Mouse (Mus musculus) limb, embryonic 15.5 days (tissue): ENCODE results near the gene Ccdc162. TPM values are rescaled to one million over a fixed set of nuclear protein-coding genes. Genes with fewer than 3 reads are reported as not detected.

ENCODE experiments used
- ATAC-seq: fragments of 200-750 bp; cut with Nextera tagmentation; 2 replicates; pipeline ENCODE4 v1.8.0; 2017; ENCODE audit warnings: low read depth, moderate TSS enrichment; ENCODE audit not compliant: insufficient number of reproducible peaks, low FRiP score, low TSS enrichment
- H3K27ac ChIP-seq: fragments of 300-500 bp; sonication (generic); 2 replicates; pipeline ENCODE4 v1.5.1; 2015; ENCODE audit warnings: moderate library complexity, mild to moderate bottlenecking, inconsistent platforms
- H3K27me3 ChIP-seq: fragments of 300-500 bp; sonication (generic); 2 replicates; pipeline ENCODE4 v1.6.1; 2015; ENCODE audit warnings: inconsistent platforms
- H3K36me3 ChIP-seq: fragments of 300-500 bp; sonication (generic); 2 replicates; pipeline ENCODE4 v1.6.1; 2015; ENCODE audit warnings: inconsistent platforms
- H3K4me1 ChIP-seq: fragments of 300-500 bp; sonication (generic); 2 replicates; pipeline ENCODE4 v1.6.1; 2015; ENCODE audit warnings: inconsistent platforms
- H3K4me2 ChIP-seq: fragments of 300-500 bp; sonication (generic); 2 replicates; pipeline ENCODE4 v1.6.1; 2015; ENCODE audit warnings: mild to moderate bottlenecking, inconsistent platforms
- H3K4me3 ChIP-seq: fragments of 300-500 bp; sonication (generic); 2 replicates; pipeline ENCODE4 v1.5.1; 2015; ENCODE audit warnings: mild to moderate bottlenecking, inconsistent platforms
- H3K9ac ChIP-seq: fragments of 300-500 bp; sonication (generic); 2 replicates; pipeline ENCODE4 v1.6.1; 2015; ENCODE audit warnings: inconsistent platforms
- H3K9me3 ChIP-seq: fragments of 300-500 bp; sonication (generic); 2 replicates; pipeline ENCODE4 v1.6.1; 2016; ENCODE audit warnings: inconsistent platforms
- WGBS: fragments of 180-500 bp; shearing (Covaris S2); methylation state at CpG from one replicate; pipeline ENCODE4 v1.1.7; 2015; 5-methylcytosine and 5-hydroxymethylcytosine counted together
- microRNA-seq: library from miRNA; unstranded; fragments of <30 nt; microRNA quantifications from one replicate; pipeline ENCODE4, GENCODE M21; 2016
- polyA plus RNA-seq: library from polyadenylated mRNA; unstranded; fragments of >200 nt; fragmentation: Nextera tagmentation; extraction: Ambion mirVana; gene quantifications from 2 replicates; pipeline ENCODE4 v1.2.1, GENCODE M21; 2015

Gene Ccdc162
- polyA plus RNA-seq, 1 experiment from 2014 or later, result 1.3 TPM

GRCm38 (mm10) chr10:41489708-41490517 is 226.5 kb downstream of the Ccdc162 start, which contains the start of the genes Smpd2 and Ppil6:
Smpd2 (minus strand) TSS chr10:41490369.
Ppil6 (plus strand) TSS chr10:41490439.
- peaks cover 32% of the 10 kb centered on the region for H3K36me3 ChIP-seq
- WGBS, result under 1% methylated on average over 50 of the region's 50 CpGs
- H3K9ac ChIP-seq, result peak within 1 kb of the TSS; percentile 66
- H3K4me3 ChIP-seq, result peak within 1 kb of the TSS; percentile 68
- H3K9me3 ChIP-seq, result no peaks in the 10 kb centered on the region
- H3K27me3 ChIP-seq, result no peaks in the 10 kb centered on the region
- H3K4me1 ChIP-seq, result peaks cover 27% of the 10 kb centered on the region
- peak within 1 kb of the TSS; percentile 100 for H3K4me2 ChIP-seq
- peak; percentile 89 for ATAC-seq
- H3K27ac ChIP-seq, result peak within 1 kb of the TSS; percentile 87

- Histone ChIP-seq H3K4me1 (peaks cover 27% of the 10 kb centered on the region), H3K36me3 (peaks cover 39% of the 10 kb centered on the region), H3K9me3 (no peaks in the 10 kb centered on the region), H3K4me3 (peak overlapping the region; percentile 68), H3K4me2 (peak overlapping the region; percentile 100), H3K9ac (peak overlapping the region; percentile 66), H3K27me3 (no peaks in the 10 kb centered on the region), H3K27ac (peak overlapping the region; percentile 87; the same call in 1 of the 2 replicates)
- WGBS, result 23% methylated on average over 8 of the region's 8 CpGs
- no peak for ATAC-seq
These were observed 227.1 kb downstream of the Ccdc162 start for GRCm38 (mm10) chr10:41489294-41489693.

GRCm38 (mm10) chr10:41488877-41489276 is 227.6 kb downstream of the Ccdc162 start:
- H3K27me3 ChIP-seq, result no peaks in the 10 kb centered on the region
- H3K4me1 ChIP-seq, result peaks cover 27% of the 10 kb centered on the region
- no peak for ATAC-seq
- WGBS, result 35% methylated on average over 7 of the region's 7 CpGs
- peak overlapping the region; percentile 100 for H3K4me2 ChIP-seq
- H3K36me3 ChIP-seq, result peaks cover 43% of the 10 kb centered on the region
- H3K27ac ChIP-seq, result no peak overlapping the region
- peak overlapping the region; percentile 68 for H3K4me3 ChIP-seq
- H3K9me3 ChIP-seq, result no peaks in the 10 kb centered on the region
- H3K9ac ChIP-seq, result 0 out of 2 replicates have a peak overlapping the region, but pooled peaks have one; percentile 66

Small RNA genes within 50 kb of the gene (microRNA-seq; reads per million reads assigned to microRNA genes)
- not detected for gene Mir3473b

Other genes with a start within 250 kb of the Ccdc162 start
- 36.0 and 40.8 TPM in 2 replicates for gene Mical1, start 240.3 kb downstream of the Ccdc162 start, polyA plus RNA-seq
- gene Smpd2, start 226.3 kb downstream of the Ccdc162 start, polyA plus RNA-seq, result 51.4 and 56.2 TPM in 2 replicates
- gene Ppil6, start 226.2 kb downstream of the Ccdc162 start, polyA plus RNA-seq, result 0.18 and 0.82 TPM in 2 replicates
- 180 and 186 TPM in 2 replicates for gene Cd164, start 197.2 kb downstream of the Ccdc162 start, polyA plus RNA-seq
- 20.9 and 22.3 TPM in 2 replicates for gene Cep57l1, start 93.2 kb upstream of the Ccdc162 start, polyA plus RNA-seq
- gene Sesn1, start 93.3 kb upstream of the Ccdc162 start, polyA plus RNA-seq, result 47.6 and 53.8 TPM in 2 replicates